Mouse (Mus musculus) cerebellum, adult 9-10 months (tissue): ENCODE results near the gene Zdhhc20.
A peak's percentile ranks its signal among the peaks of the same experiment; 100 is the strongest.

Experiments
- DNase-seq: peaks from one replicate; pipeline ENCODE4 v3.0.0; 2022

Zdhhc20 gene

GRCm38 (mm10) chr14:57820839-57821238 is 69.2 kb downstream of the Zdhhc20 start:
- no peak for DNase-seq

- no peak for DNase-seq
Observed at GRCm38 (mm10) chr14:57811844-57812243, 78.2 kb downstream of the Zdhhc20 start.

GRCm38 (mm10) chr14:57810886-57811285 is 79.2 kb downstream of the Zdhhc20 start:
- DNase-seq, result no peak

- DNase-seq, result no peak
Observed at GRCm38 (mm10) chr14:57808558-57808957, 81.5 kb downstream of the Zdhhc20 start.

- no peak for DNase-seq
Observed at GRCm38 (mm10) chr14:57803731-57804130, 86.3 kb downstream of the Zdhhc20 start.

- peak; percentile 99 for DNase-seq
Observed at GRCm38 (mm10) chr14:57797991-57798931, 91.8 kb downstream of the Zdhhc20 start, which contains the start of gene Sap18. Gene Sap18 (plus strand): TSS chr14:57798180.

GRCm38 (mm10) chr14:57797551-57797950 is 92.5 kb downstream of the Zdhhc20 start:
- DNase-seq, result no peak

- DNase-seq, result no peak
Observed at GRCm38 (mm10) chr14:57791171-57791570, 98.9 kb downstream of the Zdhhc20 start.

- DNase-seq, result no peak
Observed at GRCm38 (mm10) chr14:57789759-57790158, 100.3 kb downstream of the Zdhhc20 start.

- DNase-seq, result no peak
Observed at GRCm38 (mm10) chr14:57789311-57789710, 100.8 kb downstream of the Zdhhc20 start.

- DNase-seq, result no peak
Observed at GRCm38 (mm10) chr14:57787406-57787805, 102.7 kb downstream of the Zdhhc20 start.
